Mouse (Mus musculus): ENCODE measurements around the gene Hip1.

DNA sequence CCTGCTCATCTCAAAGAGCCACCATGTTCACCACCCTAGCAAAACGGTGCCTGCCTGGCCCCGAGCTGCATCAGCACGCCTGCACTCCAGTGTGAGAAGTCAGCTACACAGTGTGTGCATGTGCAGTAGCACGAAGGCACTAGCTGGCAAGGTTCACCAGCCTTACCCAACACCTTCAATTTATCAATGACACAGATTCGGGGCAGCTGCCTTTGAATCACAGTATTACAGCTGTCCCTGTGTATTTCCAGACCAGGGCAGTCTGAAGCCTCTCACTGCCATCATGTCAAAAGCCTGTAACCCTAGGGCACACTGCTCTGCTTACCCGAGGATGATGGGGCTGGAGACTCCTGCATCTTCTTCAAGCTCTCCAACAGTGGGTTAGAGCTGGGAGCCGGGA is 162.2 kb downstream of the Hip1 start:
- TF ChIP-seq CTCF (IDR thresholded peaks at IDR 0.05 in 2 of 3, conservative IDR thresholded peaks at IDR 0.05 in 1 of 3; ENCODE audit: control insufficient read depth in 1 of 3, insufficient read depth in 1 of 3, low read depth in 2 of 3, low read length in 3 of 3, poor library complexity in 1 of 3, severe bottlenecking in 1 of 3) (no peak), GATA1 (IDR thresholded peaks at IDR 0.05; ENCODE audit: low read depth, low read length) (no peak), EP300 (IDR thresholded peaks at IDR 0.05; ENCODE audit: low read depth in 1 of 2, low read length in 2 of 2) (no peak), POLR2A (IDR thresholded peaks at IDR 0.05; ENCODE audit: control insufficient read depth in 1 of 2, insufficient read depth in 1 of 2, low read depth in 1 of 2, low read length in 2 of 2, poor library complexity in 1 of 2) (no peak), MEF2A (IDR thresholded peaks at IDR 0.05; ENCODE audit: extremely low read depth, insufficient replicate concordance, low read depth, low read length, poor library complexity, severe bottlenecking) (no peak), CHD2 (IDR thresholded peaks at IDR 0.05; ENCODE audit: low read length) (no peak)

All from MEL (cell line).